Mouse (Mus musculus) thymus, postnatal 25 days (tissue): ENCODE results near the gene Klk1b4.
A peak's percentile ranks its signal among the peaks of the same experiment; 100 is the strongest.
"Not testable (repeated sequence)": the region's sequence is repeated elsewhere in the genome, so short reads cannot be mapped to it uniquely, and the experiment has no call there.

Experiments used
- DNase-seq: peaks from one replicate; pipeline ENCODE4 v3.0.0; 2022

Gene Klk1b4

GRCm38 (mm10) chr7:44207135-44207534 lies at the start of gene Klk1b4:
TSS of gene Klk1b4 (plus strand) at chr7:44207435.
- DNase-seq, result not testable (repeated sequence)

GRCm38 (mm10) chr7:44179299-44180045 lies 27.8 kb upstream of the Klk1b4 start:
- no peak for DNase-seq

GRCm38 (mm10) chr7:44186516-44186915 lies 20.7 kb upstream of the Klk1b4 start:
- not testable (repeated sequence) for DNase-seq

GRCm38 (mm10) chr7:44187936-44188335 lies 19.3 kb upstream of the Klk1b4 start, which contains the start of gene Klk1b24:
TSS of gene Klk1b24 (plus strand) at chr7:44188236.
- DNase-seq, result not testable (repeated sequence)

GRCm38 (mm10) chr7:44193466-44193865 lies 13.8 kb upstream of the Klk1b4 start:
- not testable (repeated sequence) for DNase-seq

- no peak for DNase-seq
These were observed 9.3 kb upstream of the Klk1b4 start, which contains the start of gene Klk1b3 for GRCm38 (mm10) chr7:44197891-44198290. TSS of gene Klk1b3 (plus strand) at chr7:44198191.

GRCm38 (mm10) chr7:44208307-44208706 lies 1.1 kb downstream of the Klk1b4 start:
- DNase-seq, result no peak

GRCm38 (mm10) chr7:44215645-44216044 lies 8.4 kb downstream of the Klk1b4 start, which contains the start of gene Klk1b5:
TSS of gene Klk1b5 (plus strand) at chr7:44215945.
- no peak for DNase-seq

- DNase-seq, result not testable (repeated sequence)
These were observed 14.4 kb downstream of the Klk1b4 start for GRCm38 (mm10) chr7:44221601-44222000.

GRCm38 (mm10) chr7:44222335-44222734 lies 15.1 kb downstream of the Klk1b4 start:
- not testable (repeated sequence) for DNase-seq

GRCm38 (mm10) chr7:44225076-44225475 lies 17.8 kb downstream of the Klk1b4 start, which contains the start of gene Klk1:
TSS of gene Klk1 (plus strand) at chr7:44225360.
- DNase-seq, result no peak

GRCm38 (mm10) chr7:44235909-44236308 lies 28.7 kb downstream of the Klk1b4 start, which contains the start of gene Gm36864:
TSS of gene Gm36864 (plus strand) at chr7:44236177.
- DNase-seq, result no peak

- DNase-seq, result no peak
These were observed 32.7 kb downstream of the Klk1b4 start for GRCm38 (mm10) chr7:44239913-44240312.

- no peak for DNase-seq
These were observed 33.5 kb downstream of the Klk1b4 start for GRCm38 (mm10) chr7:44240712-44241111.

- DNase-seq, result no peak
These were observed 33.9 kb downstream of the Klk1b4 start for GRCm38 (mm10) chr7:44241163-44241562.

- DNase-seq, result no peak
These were observed 36.8 kb downstream of the Klk1b4 start for GRCm38 (mm10) chr7:44244080-44244479.

GRCm38 (mm10) chr7:44246055-44246983 lies 39.1 kb downstream of the Klk1b4 start, which contains the start of the genes 1700028J19Rik and 2410002F23Rik:
TSS of gene 1700028J19Rik (minus strand) at chr7:44246695.
TSS of gene 2410002F23Rik (plus strand) at chr7:44246722.
- peak; percentile 94 for DNase-seq

GRCm38 (mm10) chr7:44246984-44247470 lies 39.8 kb downstream of the Klk1b4 start:
- peak; percentile 53 for DNase-seq

- no peak for DNase-seq
These were observed 40.7 kb downstream of the Klk1b4 start for GRCm38 (mm10) chr7:44247971-44248370.

GRCm38 (mm10) chr7:44249248-44249647 lies 42.0 kb downstream of the Klk1b4 start:
- no peak for DNase-seq

GRCm38 (mm10) chr7:44250732-44251275 lies 43.6 kb downstream of the Klk1b4 start:
- DNase-seq, result not testable (repeated sequence)

- no peak for DNase-seq
These were observed 45.9 kb downstream of the Klk1b4 start for GRCm38 (mm10) chr7:44253023-44253616.
